Mouse (Mus musculus): ENCODE data around the gene Snx1. TPM values are rescaled to one million over a fixed set of nuclear protein-coding genes. Genes with fewer than 3 reads are reported as not detected.

Gene Snx1
- polyA plus RNA-seq (2015; fragmentation: Nextera tagmentation; extraction: Ambion mirVana), result 57.8 and 60.4 TPM in 2 replicates

GRCm38 (mm10) chr9:66126456-66127192, at the start of gene Snx1, which contains the start of gene Ciao2a:
Gene Snx1, minus strand, starts transcription at chr9:66126587.
Gene Ciao2a, plus strand, starts transcription at chr9:66126611.

GRCm38 (mm10) chr9:66157958-66158830, 31.8 kb upstream of the Snx1 start, which contains the start of gene Dapk2:
Gene Dapk2, plus strand, starts transcription at chr9:66158223.

GRCm38 (mm10) chr9:66069583-66069982, 56.8 kb downstream of the Snx1 start, which contains the start of gene Snx22:
Gene Snx22, minus strand, starts transcription at chr9:66069719.

GRCm38 (mm10) chr9:66059583-66060307, 66.6 kb downstream of the Snx1 start, which contains the start of gene Ppib:
Gene Ppib, plus strand, starts transcription at chr9:66060222.

Other genes starting within 250 kb of the Snx1 start
- gene Pclaf, start 236.3 kb downstream of the Snx1 start, polyA plus RNA-seq (2015; fragmentation: Nextera tagmentation; extraction: Ambion mirVana), result 11.8 and 13.6 TPM in 2 replicates
- gene Trip4, start 217.8 kb downstream of the Snx1 start, polyA plus RNA-seq (2015; fragmentation: Nextera tagmentation; extraction: Ambion mirVana), result 21.9 and 22.3 TPM in 2 replicates
- 14.0 and 14.4 TPM in 2 replicates for gene Csnk1g1, start 217.7 kb downstream of the Snx1 start, polyA plus RNA-seq (2015; fragmentation: Nextera tagmentation; extraction: Ambion mirVana)
- gene Ppib, start 66.4 kb downstream of the Snx1 start, polyA plus RNA-seq (2015; fragmentation: Nextera tagmentation; extraction: Ambion mirVana), result 393 and 396 TPM in 2 replicates
- gene Snx22, start 56.9 kb downstream of the Snx1 start, polyA plus RNA-seq (2015; fragmentation: Nextera tagmentation; extraction: Ambion mirVana), result 11.0 and 11.6 TPM in 2 replicates
- gene Ciao2a, start within 50 bp of the Snx1 start, polyA plus RNA-seq (2015; fragmentation: Nextera tagmentation; extraction: Ambion mirVana), result 70.3 and 80.4 TPM in 2 replicates
- gene Dapk2, start 31.6 kb upstream of the Snx1 start, polyA plus RNA-seq (2015; fragmentation: Nextera tagmentation; extraction: Ambion mirVana), result 0.75 and 0.93 TPM in 2 replicates
- gene Herc1, start 223.9 kb upstream of the Snx1 start, polyA plus RNA-seq (2015; fragmentation: Nextera tagmentation; extraction: Ambion mirVana), result 24.7 and 32.4 TPM in 2 replicates